Mouse (Mus musculus): ENCODE measurements around the gene Gm27021.

GRCm38 (mm10) chr8:120598579-120598978 is 69.3 kb downstream of the Gm27021 start:
- TF ChIP-seq EP300 (optimal IDR thresholded peaks at IDR 0.05) = no peak
- no peak for TF ChIP-seq CTCF (IDR thresholded peaks at IDR 0.05; ENCODE audit: low read depth)

Data from stomach, postnatal 0 days (tissue).